Mouse (Mus musculus) 3T3-L1 (cell line): Measurements from ENCODE around the gene Atp2a1.
"Not testable (repeated sequence)": the region's sequence is repeated elsewhere in the genome, so short reads cannot be mapped to it uniquely, and the experiment has no call there.

ENCODE experiments used
- DNase-seq: peaks from one replicate; pipeline ENCODE4 v3.0.0-alpha.2; 2015; ENCODE audit warnings: low read depth, low spot score

Atp2a1 gene

GRCm38 (mm10) chr7:126411061-126411460 lies 51.8 kb downstream of the Atp2a1 start:
- no peak for DNase-seq

GRCm38 (mm10) chr7:126408686-126409085 lies 54.2 kb downstream of the Atp2a1 start:
- DNase-seq, result peak; percentile 52

- DNase-seq, result not testable (repeated sequence)
These were observed 60.4 kb downstream of the Atp2a1 start for GRCm38 (mm10) chr7:126402518-126402917.

DNA sequence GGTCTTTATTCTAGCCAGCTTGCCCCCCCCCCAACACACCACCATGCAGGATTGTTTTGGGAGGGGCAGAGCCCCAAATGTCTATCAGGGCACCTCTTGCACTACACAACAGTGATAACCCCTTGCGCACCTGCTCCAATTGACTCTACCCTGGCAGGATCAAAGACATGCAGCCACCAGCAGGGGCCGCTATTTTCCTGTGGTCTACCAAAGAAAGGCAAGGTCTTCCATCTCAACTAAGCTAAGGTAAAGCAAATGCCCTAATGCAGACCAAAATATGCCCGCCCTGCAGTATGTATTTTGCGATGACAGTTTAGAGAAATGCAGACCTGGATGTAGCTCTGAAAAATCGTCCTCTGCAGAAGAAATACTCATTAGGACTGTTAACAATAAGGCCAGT lies 63.4 kb downstream of the Atp2a1 start:
- DNase-seq, result peak; percentile 80

- no peak for DNase-seq
These were observed 65.1 kb downstream of the Atp2a1 start for GRCm38 (mm10) chr7:126397822-126398221.

- DNase-seq, result no peak
These were observed 65.7 kb downstream of the Atp2a1 start for GRCm38 (mm10) chr7:126397221-126397620.

GRCm38 (mm10) chr7:126396298-126397119 lies 66.4 kb downstream of the Atp2a1 start, which contains the start of gene Nfatc2ip:
Nfatc2ip (minus strand) TSS chr7:126396737.
- peak; percentile 98 for DNase-seq
